Mouse (Mus musculus) neural tube, embryonic 15.5 days (tissue): ENCODE results near the gene 1700016D06Rik. TPM values are rescaled to one million over a fixed set of nuclear protein-coding genes. Genes with fewer than 3 reads are reported as not detected.

Experiments
- ATAC-seq: fragments of 200-750 bp; cut with Nextera tagmentation; 2 replicates; pipeline ENCODE4 v1.8.0; 2017; ENCODE audit warnings: mild to moderate bottlenecking, moderate TSS enrichment, moderate library complexity; ENCODE audit not compliant: low FRiP score
- H3K27ac ChIP-seq: fragments of 300-500 bp; sonication (generic); replicated peaks from 2 replicates; pipeline ENCODE4 v1.5.1; 2015; ENCODE audit warnings: mild to moderate bottlenecking, inconsistent platforms
- H3K27me3 ChIP-seq: fragments of 300-500 bp; sonication (generic); replicated peaks from 2 replicates; pipeline ENCODE4 v1.6.1; 2015; ENCODE audit warnings: inconsistent platforms
- H3K36me3 ChIP-seq: fragments of 300-500 bp; sonication (generic); 2 replicates; pipeline ENCODE4 v1.6.1; 2015; ENCODE audit warnings: inconsistent platforms
- H3K4me1 ChIP-seq: fragments of 300-500 bp; sonication (generic); 2 replicates; pipeline ENCODE4 v1.6.1; 2015; ENCODE audit warnings: inconsistent platforms
- H3K4me2 ChIP-seq: fragments of 300-500 bp; sonication (generic); 2 replicates; pipeline ENCODE4 v1.6.1; 2015; ENCODE audit warnings: inconsistent platforms, mild to moderate bottlenecking, moderate library complexity
- H3K4me3 ChIP-seq: fragments of 300-500 bp; sonication (generic); replicated peaks from 2 replicates; pipeline ENCODE4 v1.5.1; 2015; ENCODE audit warnings: mild to moderate bottlenecking, inconsistent platforms
- H3K9ac ChIP-seq: fragments of 300-500 bp; sonication (generic); replicated peaks from 2 replicates; pipeline ENCODE4 v1.6.1; 2015; ENCODE audit warnings: mild to moderate bottlenecking, inconsistent platforms
- H3K9me3 ChIP-seq: fragments of 300-500 bp; sonication (generic); replicated peaks from 2 replicates; pipeline ENCODE4 v1.6.1; 2016; ENCODE audit warnings: inconsistent platforms
- WGBS: fragments of 180-500 bp; shearing (Covaris S2); methylation state at CpG from one replicate; pipeline ENCODE4 v1.1.7; 2015; ENCODE audit warnings: mixed read lengths; 5-methylcytosine and 5-hydroxymethylcytosine counted together
- polyA plus RNA-seq: library from polyadenylated mRNA; unstranded; fragments of >200 nt; fragmentation: Nextera tagmentation; extraction: Ambion mirVana; gene quantifications from 2 replicates; pipeline ENCODE4 v1.2.1, GENCODE M21; 2015

Gene 1700016D06Rik
- polyA plus RNA-seq, 1 experiment from 2014 or later: not detected

DNA sequence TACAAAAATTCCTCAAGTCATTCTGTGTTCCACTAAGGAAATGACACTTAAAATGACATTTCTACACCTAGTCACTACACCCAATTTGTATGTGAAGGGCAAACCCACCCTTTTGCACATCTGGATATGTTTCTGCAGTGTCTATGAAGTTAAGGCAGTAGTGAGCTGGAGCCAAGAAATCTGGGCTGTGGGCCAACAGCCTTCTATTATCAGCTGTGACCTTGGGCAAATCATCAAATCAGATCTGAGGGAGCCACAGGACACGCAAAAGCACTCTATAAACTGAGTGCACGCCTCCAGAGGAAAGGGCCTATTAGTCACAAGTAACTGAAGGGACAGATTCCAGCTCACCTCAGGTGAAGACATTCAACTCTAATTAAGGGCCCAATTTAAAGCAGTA is 68.5 kb downstream of the 1700016D06Rik start:
- peaks cover 44% of the 10 kb centered on the region for H3K4me1 ChIP-seq
- no peak overlapping the region for H3K27ac ChIP-seq
- ATAC-seq: no peak
- H3K9ac ChIP-seq: 0 out of 2 replicates have a peak overlapping the region, but pooled peaks have one; percentile 7
- no peak overlapping the region for H3K4me3 ChIP-seq
- H3K27me3 ChIP-seq: no peaks in the 10 kb centered on the region
- H3K36me3 ChIP-seq: peaks cover 28% of the 10 kb centered on the region
- H3K9me3 ChIP-seq: no peaks in the 10 kb centered on the region
- H3K4me2 ChIP-seq: peak overlapping the region; percentile 69; the same call in 1 of the 2 replicates
- 21% methylated on average over 2 of the region's 2 CpGs for WGBS

DNA sequence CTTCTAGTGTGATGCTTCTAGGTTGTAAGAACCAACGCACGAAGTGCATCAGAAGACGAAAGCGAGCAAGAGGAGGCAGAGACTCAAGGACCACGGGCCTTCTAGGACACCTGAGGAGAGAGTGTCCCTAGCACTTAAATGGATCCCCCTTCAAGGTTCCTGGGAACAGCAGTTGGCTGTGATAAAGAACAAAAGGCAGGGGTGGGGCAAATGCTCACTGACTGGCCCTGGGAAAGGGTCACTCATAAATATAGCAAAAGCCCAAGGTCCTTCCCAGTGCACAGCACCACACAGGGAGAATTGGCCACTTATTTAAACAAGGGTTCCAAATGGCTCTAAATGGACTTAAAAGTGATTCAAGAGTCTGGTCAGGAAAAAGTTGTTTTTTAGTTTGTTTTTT is 71.7 kb downstream of the 1700016D06Rik start:
- 66% methylated on average over 5 of the region's 5 CpGs for WGBS
- H3K4me1 ChIP-seq: peaks cover 32% of the 10 kb centered on the region
- no peak overlapping the region for H3K4me3 ChIP-seq
- H3K27me3 ChIP-seq: no peaks in the 10 kb centered on the region
- no peak overlapping the region for H3K27ac ChIP-seq
- no peak overlapping the region for H3K4me2 ChIP-seq
- no peaks in the 10 kb centered on the region for H3K9me3 ChIP-seq
- ATAC-seq: no peak
- peaks cover 48% of the 10 kb centered on the region for H3K36me3 ChIP-seq
- H3K9ac ChIP-seq: no peak overlapping the region

DNA sequence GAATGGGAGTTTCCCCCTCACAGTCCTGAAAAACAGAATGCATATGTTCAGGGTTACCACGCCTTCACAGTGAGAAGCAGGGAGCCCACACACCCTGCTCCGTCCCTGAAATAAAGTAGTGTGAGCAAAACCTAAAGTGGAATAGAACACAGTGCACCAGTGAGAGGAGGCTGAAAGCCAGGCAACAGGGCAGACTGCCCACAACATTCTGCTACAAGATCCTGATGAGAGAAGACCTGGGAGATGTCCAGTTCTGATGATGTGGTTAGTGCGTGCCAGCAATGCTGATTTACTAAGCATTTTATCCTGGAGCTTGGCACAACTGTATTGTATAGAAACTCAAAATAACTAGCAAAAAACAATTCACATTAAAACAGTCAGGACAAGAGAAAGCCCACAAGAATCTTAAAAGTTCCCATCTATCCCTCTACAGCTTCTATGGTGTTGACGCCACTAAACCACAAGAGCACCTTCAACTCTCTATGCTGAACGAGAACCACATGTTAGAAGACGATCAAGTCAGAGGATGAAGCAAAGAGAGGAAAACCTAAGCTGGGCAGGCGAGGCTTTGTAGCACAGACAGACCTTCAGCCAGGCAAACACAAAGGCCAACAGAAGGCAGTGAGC is 72.2 kb downstream of the 1700016D06Rik start:
- H3K27ac ChIP-seq: no peak overlapping the region

DNA sequence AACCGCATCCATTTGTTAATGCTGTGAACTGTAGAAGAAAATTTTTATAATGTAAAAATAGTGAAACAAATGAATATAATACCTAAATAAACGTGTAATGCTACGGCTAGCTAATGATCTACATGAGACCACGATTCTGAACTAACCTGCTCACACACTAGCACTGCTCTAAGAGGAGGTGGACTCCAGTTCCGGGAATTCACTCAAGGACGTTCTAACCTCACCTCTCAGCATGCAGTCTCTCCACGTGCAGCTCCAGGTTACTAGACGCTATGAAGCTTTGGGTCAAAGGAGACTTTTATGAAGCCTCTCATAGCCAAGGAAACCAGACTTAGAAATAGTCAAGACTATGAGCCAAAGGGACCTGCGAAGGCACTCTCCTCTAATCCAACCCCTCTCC is 73.1 kb downstream of the 1700016D06Rik start:
- Histone ChIP-seq H3K36me3 (peaks cover 53% of the 10 kb centered on the region), H3K27me3 (no peaks in the 10 kb centered on the region), H3K9ac (no peak overlapping the region), H3K27ac (no peak overlapping the region), H3K9me3 (no peaks in the 10 kb centered on the region), H3K4me1 (peaks cover 17% of the 10 kb centered on the region), H3K4me2 (no peak overlapping the region), H3K4me3 (no peak overlapping the region)
- no peak for ATAC-seq
- 88% methylated on average over 9 of the region's 9 CpGs for WGBS

More for the DNA sequence above, 72.2 kb downstream of the 1700016D06Rik start:
- 82% methylated on average over 7 of the region's 7 CpGs for WGBS
- Histone ChIP-seq H3K9me3 (no peaks in the 10 kb centered on the region), H3K36me3 (peaks cover 51% of the 10 kb centered on the region), H3K4me2 (no peak overlapping the region), H3K9ac (no peak overlapping the region), H3K4me3 (no peak overlapping the region), H3K27me3 (no peaks in the 10 kb centered on the region), H3K4me1 (peaks cover 26% of the 10 kb centered on the region)
- no peak for ATAC-seq

DNA sequence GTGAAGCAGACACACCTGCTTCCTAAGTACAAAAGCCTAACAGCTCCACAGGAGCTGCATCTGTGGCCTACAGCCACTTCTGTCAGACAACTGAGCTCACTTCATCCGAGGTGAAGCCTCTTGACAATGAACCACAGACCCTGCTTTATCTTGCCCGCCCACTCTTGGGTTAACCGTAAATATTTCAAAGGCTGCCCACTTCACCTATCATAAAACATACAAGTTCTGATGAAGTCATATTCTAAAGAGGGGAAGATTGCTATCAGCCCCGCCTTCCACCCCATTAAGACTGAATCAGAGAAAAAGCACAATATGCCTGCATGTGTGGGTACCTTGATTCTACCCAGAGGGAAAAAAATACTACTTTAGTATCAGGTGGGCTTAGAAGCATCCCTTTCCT is 75.8 kb downstream of the 1700016D06Rik start:
- Histone ChIP-seq H3K4me1 (peaks cover 7% of the 10 kb centered on the region; the same call in 1 of the 2 replicates), H3K36me3 (peaks cover 49% of the 10 kb centered on the region), H3K9ac (no peak overlapping the region), H3K27ac (no peak overlapping the region), H3K4me2 (no peak overlapping the region), H3K4me3 (no peak overlapping the region), H3K9me3 (no peaks in the 10 kb centered on the region), H3K27me3 (no peaks in the 10 kb centered on the region)
- ATAC-seq: no peak
- 88% methylated on average over 4 of the region's 4 CpGs for WGBS

DNA sequence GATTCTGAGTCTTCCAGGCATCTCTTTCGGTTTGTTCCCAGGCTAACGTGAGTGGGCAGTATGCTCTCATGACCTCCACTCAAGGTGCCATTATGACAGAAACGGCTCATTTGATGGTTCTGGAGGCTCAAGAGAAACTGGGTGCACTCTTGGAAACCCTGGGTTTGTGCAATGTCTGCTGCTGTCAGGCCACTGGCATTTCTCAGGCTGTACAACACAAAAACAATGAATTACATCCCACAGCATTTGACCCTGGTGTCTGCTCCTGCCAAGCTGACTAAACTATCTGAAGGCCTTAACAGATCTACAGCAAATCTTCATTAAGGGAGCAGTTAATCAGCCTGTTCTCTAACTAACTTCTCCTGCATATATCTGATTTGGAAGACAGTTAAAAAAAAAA is 81.8 kb downstream of the 1700016D06Rik start:
- no peak for ATAC-seq
- Histone ChIP-seq H3K4me2 (no peak overlapping the region), H3K27me3 (no peaks in the 10 kb centered on the region), H3K9ac (no peak overlapping the region), H3K36me3 (peaks cover 60% of the 10 kb centered on the region), H3K4me3 (no peak overlapping the region), H3K4me1 (no peaks in the 10 kb centered on the region), H3K9me3 (no peaks in the 10 kb centered on the region), H3K27ac (no peak overlapping the region)
- WGBS: 91% methylated on average over 3 of the region's 3 CpGs

DNA sequence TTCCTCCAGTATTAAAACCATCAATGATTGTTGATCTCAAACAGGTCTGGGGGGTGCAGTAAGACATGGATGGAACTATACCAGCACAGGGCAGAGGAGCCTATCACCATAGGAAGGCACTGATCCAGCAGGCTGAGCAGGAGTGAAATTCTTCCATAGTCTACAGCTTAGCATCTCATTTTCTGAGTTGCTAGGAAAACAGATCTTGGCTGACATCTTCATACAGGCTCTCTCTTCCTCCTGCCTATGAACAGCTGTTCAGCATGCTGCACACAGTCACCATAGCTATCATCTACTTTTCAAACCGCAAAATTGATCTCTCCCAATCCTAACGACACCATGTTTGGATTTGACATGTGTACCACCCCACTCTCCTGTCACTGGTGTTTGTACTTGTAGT is 82.8 kb downstream of the 1700016D06Rik start:
- WGBS: 89% methylated on average over 2 of the region's 2 CpGs
- ATAC-seq: no peak
- Histone ChIP-seq H3K4me2 (no peak overlapping the region), H3K27ac (no peak overlapping the region), H3K4me1 (no peaks in the 10 kb centered on the region), H3K4me3 (no peak overlapping the region), H3K27me3 (no peaks in the 10 kb centered on the region), H3K36me3 (peaks cover 62% of the 10 kb centered on the region), H3K9me3 (no peaks in the 10 kb centered on the region), H3K9ac (no peak overlapping the region)

DNA sequence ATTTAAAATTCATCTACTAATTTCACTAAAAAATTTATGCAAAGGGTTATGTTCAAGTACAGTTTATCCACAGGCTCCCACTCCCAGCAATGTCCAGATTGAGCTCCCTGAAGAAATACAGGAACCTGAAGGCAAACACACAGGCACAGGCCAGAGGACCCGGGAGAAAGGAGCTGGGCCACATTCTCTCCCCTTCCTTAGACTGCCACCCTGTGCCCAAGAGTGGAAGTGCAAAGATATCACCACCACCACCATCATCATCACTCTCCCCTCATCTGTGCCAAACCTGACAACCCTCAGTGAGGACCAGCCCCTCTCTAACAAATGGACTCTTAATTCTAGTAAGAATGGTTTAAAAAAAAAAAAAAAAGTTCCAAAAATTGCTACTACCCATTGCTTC is 84.6 kb downstream of the 1700016D06Rik start:
- Histone ChIP-seq H3K4me1 (no peaks in the 10 kb centered on the region), H3K9ac (no peak overlapping the region), H3K4me3 (no peak overlapping the region), H3K27me3 (no peaks in the 10 kb centered on the region), H3K9me3 (no peaks in the 10 kb centered on the region), H3K4me2 (no peak overlapping the region), H3K27ac (no peak overlapping the region), H3K36me3 (peaks cover 70% of the 10 kb centered on the region)
- 0 out of 2 replicates have a peak, but pooled peaks have one; percentile 35 for ATAC-seq
- 10% methylated on average over 1 of the region's 1 CpGs for WGBS

DNA sequence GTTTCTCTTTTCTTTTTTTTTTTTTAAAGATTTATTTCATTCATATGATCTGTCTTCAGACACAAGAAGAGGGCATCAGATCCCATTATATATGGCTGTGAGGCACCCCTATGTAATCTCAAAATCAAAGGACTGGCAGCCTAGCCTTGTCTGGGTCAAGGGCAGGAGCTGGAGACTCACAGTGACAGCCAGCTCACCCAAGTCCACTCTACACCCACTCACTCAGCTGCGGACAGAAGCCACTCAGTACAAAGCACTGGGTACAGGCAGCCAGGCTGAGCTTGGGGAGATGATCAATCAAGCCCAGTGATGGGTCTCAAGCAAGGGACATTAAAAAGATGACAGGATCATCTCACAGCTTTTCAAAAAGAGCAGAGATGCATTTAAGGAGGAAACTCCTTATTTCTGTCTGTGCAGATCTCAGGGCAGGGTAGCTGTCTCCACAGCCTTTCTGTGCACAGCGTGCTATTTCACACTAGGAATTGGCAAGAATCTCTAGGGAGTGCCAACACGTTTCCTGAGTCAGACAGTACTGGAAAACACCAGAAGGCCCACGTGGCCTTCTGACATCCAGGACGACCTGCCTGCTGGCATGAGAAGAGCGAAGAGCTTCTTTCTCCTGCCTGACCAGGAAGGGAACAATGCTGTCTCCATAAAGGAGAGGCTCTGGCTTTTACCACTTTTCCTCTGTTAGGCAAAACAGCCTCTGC is 86.6 kb downstream of the 1700016D06Rik start:
- Histone ChIP-seq H3K4me3 (no peak overlapping the region), H3K9ac (no peak overlapping the region), H3K4me2 (no peak overlapping the region), H3K27me3 (no peaks in the 10 kb centered on the region), H3K4me1 (no peaks in the 10 kb centered on the region), H3K27ac (no peak overlapping the region), H3K9me3 (no peaks in the 10 kb centered on the region), H3K36me3 (peaks cover 73% of the 10 kb centered on the region)
- 84% methylated on average over 6 of the region's 6 CpGs for WGBS
- no peak for ATAC-seq

DNA sequence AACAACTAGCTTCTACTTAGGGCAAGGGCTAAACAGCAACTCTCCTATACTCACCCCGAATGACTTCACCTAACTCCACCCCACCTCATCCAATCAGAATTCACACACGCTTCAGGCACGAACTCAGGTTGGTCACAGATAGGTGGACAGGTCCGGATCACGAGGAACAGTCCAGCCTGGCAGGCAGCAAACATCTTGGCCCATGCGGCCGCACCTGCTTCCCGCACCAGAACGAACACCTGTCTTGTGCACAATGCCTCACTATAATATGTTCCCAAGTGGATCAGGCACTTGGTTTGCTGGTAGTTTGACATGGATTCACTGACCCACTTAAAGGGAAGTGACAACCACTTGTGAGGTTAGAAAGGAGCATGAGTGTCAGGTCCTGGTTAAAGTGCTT is 92.0 kb downstream of the 1700016D06Rik start:
- Histone ChIP-seq H3K4me1 (no peaks in the 10 kb centered on the region), H3K27ac (no peak overlapping the region), H3K36me3 (peaks cover 60% of the 10 kb centered on the region)

More for the DNA sequence above, 92.0 kb downstream of the 1700016D06Rik start:
- H3K27me3 ChIP-seq: no peaks in the 10 kb centered on the region
- WGBS: 99% methylated on average over 9 of the region's 9 CpGs
- no peak overlapping the region for H3K9ac ChIP-seq
- ATAC-seq: no peak
- H3K4me3 ChIP-seq: no peak overlapping the region
- H3K4me2 ChIP-seq: no peak overlapping the region
- H3K9me3 ChIP-seq: no peaks in the 10 kb centered on the region
